Mouse (Mus musculus) neural tube, embryonic 15.5 days (tissue): ENCODE data around the gene Plcxd2. TPM values are rescaled to one million over a fixed set of nuclear protein-coding genes. Genes with fewer than 3 reads are reported as not detected.

Experiments
- ATAC-seq: fragments of 200-750 bp; cut with Nextera tagmentation; 2 replicates; pipeline ENCODE4 v1.8.0; 2017; ENCODE audit warnings: mild to moderate bottlenecking, moderate TSS enrichment, moderate library complexity; ENCODE audit not compliant: low FRiP score
- H3K27ac ChIP-seq: fragments of 300-500 bp; sonication (generic); replicated peaks from 2 replicates; pipeline ENCODE4 v1.5.1; 2015; ENCODE audit warnings: mild to moderate bottlenecking, inconsistent platforms
- H3K27me3 ChIP-seq: fragments of 300-500 bp; sonication (generic); replicated peaks from 2 replicates; pipeline ENCODE4 v1.6.1; 2015; ENCODE audit warnings: inconsistent platforms
- H3K36me3 ChIP-seq: fragments of 300-500 bp; sonication (generic); 2 replicates; pipeline ENCODE4 v1.6.1; 2015; ENCODE audit warnings: inconsistent platforms
- H3K4me1 ChIP-seq: fragments of 300-500 bp; sonication (generic); 2 replicates; pipeline ENCODE4 v1.6.1; 2015; ENCODE audit warnings: inconsistent platforms
- H3K4me2 ChIP-seq: fragments of 300-500 bp; sonication (generic); 2 replicates; pipeline ENCODE4 v1.6.1; 2015; ENCODE audit warnings: inconsistent platforms, mild to moderate bottlenecking, moderate library complexity
- H3K4me3 ChIP-seq: fragments of 300-500 bp; sonication (generic); replicated peaks from 2 replicates; pipeline ENCODE4 v1.5.1; 2015; ENCODE audit warnings: mild to moderate bottlenecking, inconsistent platforms
- H3K9ac ChIP-seq: fragments of 300-500 bp; sonication (generic); replicated peaks from 2 replicates; pipeline ENCODE4 v1.6.1; 2015; ENCODE audit warnings: mild to moderate bottlenecking, inconsistent platforms
- H3K9me3 ChIP-seq: fragments of 300-500 bp; sonication (generic); replicated peaks from 2 replicates; pipeline ENCODE4 v1.6.1; 2016; ENCODE audit warnings: inconsistent platforms
- WGBS: fragments of 180-500 bp; shearing (Covaris S2); methylation state at CpG from one replicate; pipeline ENCODE4 v1.1.7; 2015; ENCODE audit warnings: mixed read lengths; 5-methylcytosine and 5-hydroxymethylcytosine counted together
- polyA plus RNA-seq: library from polyadenylated mRNA; unstranded; fragments of >200 nt; fragmentation: Nextera tagmentation; extraction: Ambion mirVana; gene quantifications from 2 replicates; pipeline ENCODE4 v1.2.1, GENCODE M21; 2015

Gene Plcxd2
- polyA plus RNA-seq, 1 experiment from 2014 or later = 15.8 TPM

- 88% methylated on average over 4 of the region's 4 CpGs for WGBS
- Histone ChIP-seq H3K27ac (no peak overlapping the region), H3K27me3 (no peaks in the 10 kb centered on the region), H3K9ac (no peak overlapping the region), H3K4me2 (no peak overlapping the region), H3K9me3 (no peaks in the 10 kb centered on the region), H3K36me3 (no peaks in the 10 kb centered on the region), H3K4me3 (no peak overlapping the region), H3K4me1 (no peaks in the 10 kb centered on the region)
- ATAC-seq = no peak
Observed at GRCm38 (mm10) chr16:45956390-45956950, 53.5 kb downstream of the Plcxd2 start.

GRCm38 (mm10) chr16:45953394-45953793 is 56.6 kb downstream of the Plcxd2 start, which contains the start of gene Phldb2:
Gene Phldb2 (minus strand): TSS chr16:45953598.
- Histone ChIP-seq H3K4me3 (no peak within 1 kb of the TSS), H3K27ac (no peak within 1 kb of the TSS), H3K36me3 (no peaks in the 10 kb centered on the region), H3K4me1 (no peaks in the 10 kb centered on the region), H3K9me3 (no peaks in the 10 kb centered on the region), H3K27me3 (no peaks in the 10 kb centered on the region), H3K4me2 (no peak within 1 kb of the TSS), H3K9ac (no peak within 1 kb of the TSS)
- 87% methylated on average over 4 of the region's 4 CpGs for WGBS
- no peak for ATAC-seq

GRCm38 (mm10) chr16:45952501-45952900 is 57.5 kb downstream of the Plcxd2 start:
- no peak for ATAC-seq
- no peak overlapping the region for H3K27ac ChIP-seq
- no peak overlapping the region for H3K4me3 ChIP-seq
- H3K4me1 ChIP-seq = no peaks in the 10 kb centered on the region
- H3K9me3 ChIP-seq = no peaks in the 10 kb centered on the region
- no peaks in the 10 kb centered on the region for H3K36me3 ChIP-seq
- H3K27me3 ChIP-seq = no peaks in the 10 kb centered on the region
- H3K9ac ChIP-seq = no peak overlapping the region
- no peak overlapping the region for H3K4me2 ChIP-seq
- 58% methylated on average over 5 of the region's 5 CpGs for WGBS

GRCm38 (mm10) chr16:45952035-45952434 is 58.0 kb downstream of the Plcxd2 start:
- WGBS = 92% methylated on average over 2 of the region's 2 CpGs
- no peak overlapping the region for H3K9ac ChIP-seq

DNA sequence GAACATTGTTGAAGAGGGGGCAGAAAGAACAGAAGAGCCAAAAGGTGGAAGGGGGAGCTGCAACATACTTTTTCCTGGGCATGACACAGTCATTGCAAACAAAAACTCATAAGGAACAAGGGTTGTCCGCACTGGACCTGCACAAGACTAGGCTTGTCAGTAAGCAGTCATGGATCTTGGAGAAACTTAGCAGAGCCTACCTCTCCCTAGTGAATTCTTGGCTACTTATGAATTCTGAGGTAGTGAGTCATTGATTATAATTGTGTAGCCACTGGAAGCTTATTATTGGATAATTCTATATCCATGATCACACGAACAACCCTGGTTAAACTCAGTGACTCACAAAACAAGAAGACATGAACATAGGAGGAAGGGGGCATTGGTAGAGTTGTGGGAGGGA is 63.7 kb downstream of the Plcxd2 start:
- Histone ChIP-seq H3K4me3 (no peak overlapping the region), H3K9me3 (no peaks in the 10 kb centered on the region), H3K27me3 (no peaks in the 10 kb centered on the region), H3K4me2 (no peak overlapping the region), H3K27ac (no peak overlapping the region), H3K4me1 (0 out of 2 replicates have a peak, but pooled peaks cover 4% of the 10 kb centered on the region), H3K36me3 (no peaks in the 10 kb centered on the region), H3K9ac (no peak overlapping the region)
- ATAC-seq = no peak
- 95% methylated on average over 2 of the region's 2 CpGs for WGBS

More at GRCm38 (mm10) chr16:45952035-45952434, 58.0 kb downstream of the Plcxd2 start:
- H3K27ac ChIP-seq = no peak overlapping the region
- no peak overlapping the region for H3K4me3 ChIP-seq
- no peaks in the 10 kb centered on the region for H3K27me3 ChIP-seq
- H3K4me2 ChIP-seq = no peak overlapping the region
- no peak for ATAC-seq
- no peaks in the 10 kb centered on the region for H3K36me3 ChIP-seq
- H3K9me3 ChIP-seq = no peaks in the 10 kb centered on the region
- H3K4me1 ChIP-seq = no peaks in the 10 kb centered on the region

- H3K9ac ChIP-seq = no peak overlapping the region
- ATAC-seq = no peak
- H3K27me3 ChIP-seq = no peaks in the 10 kb centered on the region
- no peaks in the 10 kb centered on the region for H3K9me3 ChIP-seq
- no peak overlapping the region for H3K4me2 ChIP-seq
- no peaks in the 10 kb centered on the region for H3K36me3 ChIP-seq
- 0 out of 2 replicates have a peak, but pooled peaks cover 4% of the 10 kb centered on the region for H3K4me1 ChIP-seq
- H3K27ac ChIP-seq = no peak overlapping the region
- no peak overlapping the region for H3K4me3 ChIP-seq
- 90% methylated on average over 5 of the region's 5 CpGs for WGBS
Observed at GRCm38 (mm10) chr16:45945649-45946048, 64.4 kb downstream of the Plcxd2 start.

GRCm38 (mm10) chr16:45945174-45945631 is 64.8 kb downstream of the Plcxd2 start:
- H3K4me3 ChIP-seq = no peak overlapping the region
- no peaks in the 10 kb centered on the region for H3K27me3 ChIP-seq
- 31% methylated on average over 11 of the region's 11 CpGs for WGBS
- H3K9me3 ChIP-seq = no peaks in the 10 kb centered on the region
- no peak for ATAC-seq
- H3K36me3 ChIP-seq = no peaks in the 10 kb centered on the region
- no peak overlapping the region for H3K27ac ChIP-seq
- no peak overlapping the region for H3K9ac ChIP-seq
- peak overlapping the region; percentile 32 for H3K4me2 ChIP-seq
- 0 out of 2 replicates have a peak, but pooled peaks cover 4% of the 10 kb centered on the region for H3K4me1 ChIP-seq

GRCm38 (mm10) chr16:45942169-45942891 is 67.7 kb downstream of the Plcxd2 start:
- H3K36me3 ChIP-seq = no peaks in the 10 kb centered on the region
- H3K27me3 ChIP-seq = no peaks in the 10 kb centered on the region
- no peak for ATAC-seq
- 90% methylated on average over 8 of the region's 8 CpGs for WGBS
- no peak overlapping the region for H3K4me3 ChIP-seq
- no peak overlapping the region for H3K27ac ChIP-seq
- H3K9me3 ChIP-seq = no peaks in the 10 kb centered on the region
- H3K4me1 ChIP-seq = 0 out of 2 replicates have a peak, but pooled peaks cover 4% of the 10 kb centered on the region
- no peak overlapping the region for H3K9ac ChIP-seq
- no peak overlapping the region for H3K4me2 ChIP-seq

GRCm38 (mm10) chr16:45940701-45941100 is 69.3 kb downstream of the Plcxd2 start:
- Histone ChIP-seq H3K4me2 (no peak overlapping the region), H3K4me3 (no peak overlapping the region), H3K4me1 (0 out of 2 replicates have a peak, but pooled peaks cover 4% of the 10 kb centered on the region), H3K9ac (no peak overlapping the region), H3K36me3 (no peaks in the 10 kb centered on the region), H3K27me3 (no peaks in the 10 kb centered on the region), H3K27ac (no peak overlapping the region), H3K9me3 (no peaks in the 10 kb centered on the region)
- WGBS = 88% methylated on average over 2 of the region's 2 CpGs
- no peak for ATAC-seq

- Histone ChIP-seq H3K36me3 (no peaks in the 10 kb centered on the region), H3K9ac (no peak overlapping the region), H3K9me3 (no peaks in the 10 kb centered on the region), H3K4me1 (no peaks in the 10 kb centered on the region), H3K27ac (no peak overlapping the region), H3K4me2 (no peak overlapping the region), H3K4me3 (no peak overlapping the region), H3K27me3 (no peaks in the 10 kb centered on the region)
- 96% methylated on average over 3 of the region's 3 CpGs for WGBS
- ATAC-seq = no peak
Observed at GRCm38 (mm10) chr16:45939436-45939835, 70.6 kb downstream of the Plcxd2 start.

- no peaks in the 10 kb centered on the region for H3K9me3 ChIP-seq
- H3K4me1 ChIP-seq = no peaks in the 10 kb centered on the region
- H3K27me3 ChIP-seq = no peaks in the 10 kb centered on the region
- no peak overlapping the region for H3K9ac ChIP-seq
- ATAC-seq = no peak
- H3K27ac ChIP-seq = no peak overlapping the region
- no peak overlapping the region for H3K4me3 ChIP-seq
- no peak overlapping the region for H3K4me2 ChIP-seq
- no peaks in the 10 kb centered on the region for H3K36me3 ChIP-seq
- 69% methylated on average over 2 of the region's 2 CpGs for WGBS
Observed at GRCm38 (mm10) chr16:45937381-45937780, 72.6 kb downstream of the Plcxd2 start.

DNA sequence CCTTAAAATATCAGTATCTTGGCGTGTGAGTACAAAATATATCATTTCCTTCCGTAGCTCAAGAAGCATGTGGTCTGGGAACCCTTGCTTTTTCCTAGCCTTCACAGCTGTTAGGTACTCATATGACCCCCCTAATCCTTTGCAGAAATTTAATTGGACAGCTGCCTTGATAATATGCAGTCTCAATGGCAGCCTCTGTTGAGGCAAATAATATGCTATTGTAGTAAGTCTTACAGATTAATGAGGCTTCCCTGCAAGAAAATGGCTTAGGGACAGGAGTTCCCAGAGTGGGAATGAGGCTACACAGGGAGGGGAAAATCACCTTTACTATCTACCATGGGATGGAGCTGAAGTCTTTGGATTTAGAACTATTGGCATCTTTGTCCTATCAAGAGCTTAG is 73.5 kb downstream of the Plcxd2 start:
- Histone ChIP-seq H3K4me3 (no peak overlapping the region), H3K27ac (no peak overlapping the region), H3K27me3 (no peaks in the 10 kb centered on the region), H3K36me3 (no peaks in the 10 kb centered on the region), H3K9ac (no peak overlapping the region), H3K9me3 (no peaks in the 10 kb centered on the region), H3K4me1 (no peaks in the 10 kb centered on the region), H3K4me2 (no peak overlapping the region)
- peak; percentile 35; the same call in 1 of the 2 replicates for ATAC-seq
- 25% methylated on average over 2 of the region's 2 CpGs for WGBS
